Mouse (Mus musculus): ENCODE measurements around the gene Pde4d.

DNA sequence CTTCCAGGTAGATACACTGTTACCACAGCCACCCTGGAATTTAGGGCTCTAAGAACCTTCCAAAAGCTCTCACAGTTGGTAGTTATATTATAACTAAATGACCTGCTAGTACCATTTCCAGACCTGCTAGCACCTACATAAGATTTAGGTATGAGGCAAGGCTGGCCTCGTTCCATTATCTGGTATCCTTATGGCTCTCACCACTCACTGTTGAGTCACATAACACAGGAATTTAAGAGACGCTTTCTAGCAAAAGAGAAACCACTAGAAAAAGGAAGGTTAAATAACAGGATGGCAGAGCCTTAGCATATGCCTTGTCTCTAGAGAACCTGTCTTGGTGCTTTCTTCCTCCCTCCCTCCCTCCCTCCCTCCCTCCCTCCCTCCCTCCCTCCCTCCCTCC is 910.2 kb downstream of the Pde4d start:
- TF ChIP-seq ZNF384 (IDR thresholded peaks at IDR 0.05; ENCODE audit: low read depth, low read length) (no peak), KAT2A (conservative IDR thresholded peaks at IDR 0.05; ENCODE audit: low read depth, low read length) (no peak), CTCF (IDR thresholded peaks at IDR 0.05 in 2 of 3, conservative IDR thresholded peaks at IDR 0.05 in 1 of 3; ENCODE audit: control insufficient read depth in 1 of 3, insufficient read depth in 1 of 3, low read depth in 2 of 3, low read length in 3 of 3, poor library complexity in 1 of 3, severe bottlenecking in 1 of 3) (no peak), GABPA (IDR thresholded peaks at IDR 0.05; ENCODE audit: low read depth, low read length) (no peak)

All from MEL (cell line).